Mouse (Mus musculus) bone marrow, adult 2 months (tissue): ENCODE results near the gene Ubxn1. TPM values are rescaled to one million over a fixed set of nuclear protein-coding genes. Genes with fewer than 3 reads are reported as not detected.
"Not testable (repeated sequence)": the region's sequence is repeated elsewhere in the genome, so short reads cannot be mapped to it uniquely, and the experiment has no call there.

Experiments used
- H3K27ac ChIP-seq: fragments of 200-500 bp; 2 replicates; pipeline ENCODE4 v1.5.1; 2012; ENCODE audit warnings: low read depth, mild to moderate bottlenecking, control low read depth, inconsistent platforms, low read length; ENCODE audit not compliant: control insufficient read depth, poor library complexity, insufficient read depth
- H3K4me1 ChIP-seq: fragments of 200-500 bp; 2 replicates; pipeline ENCODE4 v1.6.1; 2011; ENCODE audit warnings: low read length; ENCODE audit not compliant: control insufficient read depth, insufficient read depth
- H3K4me3 ChIP-seq: fragments of 200-500 bp; replicated peaks from 2 replicates; pipeline ENCODE3; 2011; ENCODE audit warnings: mild to moderate bottlenecking, low read depth, low read length, control low read depth; ENCODE audit not compliant: control insufficient read depth
- CTCF ChIP-seq: fragments of 200-500 bp; IDR thresholded peaks from 2 replicates; pipeline ENCODE4 v1.5.1; 2011; ENCODE audit warnings: low read length, control low read depth; ENCODE audit not compliant: control insufficient read depth, insufficient read depth
- POLR2A ChIP-seq: fragments of 200-500 bp; IDR thresholded peaks from 2 replicates; pipeline ENCODE4 v1.6.1; 2011; ENCODE audit warnings: low read depth, mild to moderate bottlenecking, control low read depth, low read length, borderline replicate concordance; ENCODE audit not compliant: control insufficient read depth
- WGBS: fragments of 180-500 bp; shearing (Covaris S2); methylation state at CpG from one replicate; pipeline ENCODE4 v1.1.7; 2018; 5-methylcytosine and 5-hydroxymethylcytosine counted together
- polyA plus RNA-seq: library from polyadenylated mRNA; stranded (reverse); fragments of >200 nt; gene quantifications from 2 replicates; pipeline ENCODE4 v1.2.4, GENCODE M21; 2011; ENCODE audit warnings: low replicate concordance; ENCODE audit not compliant: missing spikeins, insufficient read depth, insufficient read length

The Ubxn1 gene
- polyA plus RNA-seq, 1 experiment = 110 TPM

- Histone ChIP-seq H3K27ac (no peak within 1 kb of the TSS), H3K4me1 (no peaks in the 10 kb centered on the region), H3K4me3 (no peak within 1 kb of the TSS)
- WGBS = 59% methylated on average over 7 of the region's 7 CpGs
- TF ChIP-seq POLR2A (no peak), CTCF (no peak)
Observed at GRCm38 (mm10) chr19:8850402-8850901, 20.8 kb upstream of the Ubxn1 start, which contains the start of gene Lrrn4cl. Lrrn4cl (plus strand) TSS chr19:8850768.

- TF ChIP-seq CTCF = no peak
- no peak for TF ChIP-seq POLR2A
- Histone ChIP-seq H3K4me1 (no peaks in the 10 kb centered on the region), H3K4me3 (no peak overlapping the region), H3K27ac (no peak overlapping the region)
- WGBS = 69% methylated on average over 7 of the region's 7 CpGs
Observed at GRCm38 (mm10) chr19:8851639-8852038, 19.7 kb upstream of the Ubxn1 start.

- WGBS = 74% methylated on average over 10 of the region's 10 CpGs
- Histone ChIP-seq H3K27ac (no peak overlapping the region), H3K4me1 (no peaks in the 10 kb centered on the region), H3K4me3 (no peak overlapping the region)
- TF ChIP-seq POLR2A (no peak), CTCF (no peak)
Observed at GRCm38 (mm10) chr19:8852236-8852928, 18.9 kb upstream of the Ubxn1 start.

- Histone ChIP-seq H3K4me3 (no peak overlapping the region), H3K27ac (no peak overlapping the region), H3K4me1 (no peaks in the 10 kb centered on the region)
- 81% methylated on average over 3 of the region's 3 CpGs for WGBS
- no peak for TF ChIP-seq CTCF
- no peak for TF ChIP-seq POLR2A
Observed at GRCm38 (mm10) chr19:8853117-8853516, 18.2 kb upstream of the Ubxn1 start.

- no peak overlapping the region for H3K4me3 ChIP-seq
- H3K4me1 ChIP-seq = no peaks in the 10 kb centered on the region
- no peak for TF ChIP-seq POLR2A
- peak; percentile 75 for TF ChIP-seq CTCF
- 26% methylated on average over 4 of the region's 4 CpGs for WGBS
- no peak overlapping the region for H3K27ac ChIP-seq
Observed at GRCm38 (mm10) chr19:8857689-8858088, 13.6 kb upstream of the Ubxn1 start.

GRCm38 (mm10) chr19:8859018-8859417 lies 12.3 kb upstream of the Ubxn1 start:
- Histone ChIP-seq H3K27ac (no peak overlapping the region), H3K4me1 (no peaks in the 10 kb centered on the region), H3K4me3 (no peak overlapping the region)
- TF ChIP-seq POLR2A (no peak), CTCF (peak; percentile 33; the same call in 1 of the 2 replicates)
- 30% methylated on average over 1 of the region's 1 CpGs for WGBS

- TF ChIP-seq POLR2A (no peak), CTCF (no peak)
Observed at GRCm38 (mm10) chr19:8864265-8864664, 7.0 kb upstream of the Ubxn1 start.

GRCm38 (mm10) chr19:8870381-8870780 lies 915 bp upstream of the Ubxn1 start:
- not testable (repeated sequence) for H3K4me3 ChIP-seq, H3K27ac ChIP-seq, H3K4me1 ChIP-seq
- WGBS = 67% methylated on average over 3 of the region's 3 CpGs

More at GRCm38 (mm10) chr19:8864265-8864664, 7.0 kb upstream of the Ubxn1 start:
- no peak overlapping the region for H3K4me3 ChIP-seq
- no peaks in the 10 kb centered on the region for H3K4me1 ChIP-seq
- 81% methylated on average over 6 of the region's 6 CpGs for WGBS
- no peak overlapping the region for H3K27ac ChIP-seq

GRCm38 (mm10) chr19:8870838-8871237 lies 458 bp upstream of the Ubxn1 start:
- no peaks in the 10 kb centered on the region; the same call in 1 of the 2 replicates for H3K4me1 ChIP-seq
- WGBS = 20% methylated on average over 9 of the region's 9 CpGs
- TF ChIP-seq POLR2A = no peak
- TF ChIP-seq CTCF = no peak
- peak overlapping the region; percentile 89 for H3K4me3 ChIP-seq
- peak overlapping the region; percentile 42 for H3K27ac ChIP-seq
